Mouse (Mus musculus): Measurements from ENCODE around the gene Slc6a19. TPM values are rescaled to one million over a fixed set of nuclear protein-coding genes. Genes with fewer than 3 reads are reported as not detected.

The Slc6a19 gene
- polyA plus RNA-seq, 1 experiment from 2014 or later: 0.08 TPM

GRCm38 (mm10) chr13:73653266-73653665, 51.4 kb downstream of the Slc6a19 start:
- no peak overlapping the region for H3K27ac ChIP-seq (replicated peaks; ENCODE audit: low read depth, low read length)
- H3K4me3 ChIP-seq (ENCODE audit: low read depth, low read length): no peak overlapping the region
- H3K4me1 ChIP-seq (ENCODE audit: control insufficient read depth, insufficient read depth, low read length): no peaks in the 10 kb centered on the region
- H3K27me3 ChIP-seq (ENCODE audit: control insufficient read depth, insufficient read depth, low read length): no peaks in the 10 kb centered on the region
- no peak for ATAC-seq (replicated peaks; ENCODE audit: insufficient number of reproducible peaks, low FRiP score, low TSS enrichment, low read depth)
- no peak overlapping the region for H3K9ac ChIP-seq (replicated peaks; ENCODE audit: low read length)
- H3K9me3 ChIP-seq (replicated peaks; ENCODE audit: control insufficient read depth, low read length): no peaks in the 10 kb centered on the region
- DNase-seq (ENCODE audit: low spot score): no peak
- H3K4me2 ChIP-seq (ENCODE audit: low read depth, low read length): no peak overlapping the region
- no peaks in the 10 kb centered on the region for H3K36me3 ChIP-seq (replicated peaks; ENCODE audit: control insufficient read depth, insufficient read depth, low read depth, low read length)
- 85% methylated on average over 3 of the region's 3 CpGs for WGBS

GRCm38 (mm10) chr13:73646397-73647087, 58.1 kb downstream of the Slc6a19 start:
- H3K36me3 ChIP-seq (replicated peaks; ENCODE audit: control insufficient read depth, insufficient read depth, low read depth, low read length): no peaks in the 10 kb centered on the region
- WGBS: 39% methylated on average over 6 of the region's 6 CpGs

GRCm38 (mm10) chr13:73641296-73641695, 63.4 kb downstream of the Slc6a19 start:
- Histone ChIP-seq H3K27ac (replicated peaks; ENCODE audit: low read depth, low read length) (no peak overlapping the region), H3K4me3 (ENCODE audit: low read depth, low read length) (no peak overlapping the region), H3K4me2 (ENCODE audit: low read depth, low read length) (no peak overlapping the region), H3K9me3 (replicated peaks; ENCODE audit: control insufficient read depth, low read length) (no peaks in the 10 kb centered on the region), H3K36me3 (replicated peaks; ENCODE audit: control insufficient read depth, insufficient read depth, low read depth, low read length) (no peaks in the 10 kb centered on the region), H3K27me3 (ENCODE audit: control insufficient read depth, insufficient read depth, low read length) (no peaks in the 10 kb centered on the region), H3K9ac (replicated peaks; ENCODE audit: low read length) (no peak overlapping the region), H3K4me1 (ENCODE audit: control insufficient read depth, insufficient read depth, low read length) (no peaks in the 10 kb centered on the region)
- WGBS: 86% methylated on average over 4 of the region's 4 CpGs
- no peak for DNase-seq (ENCODE audit: low spot score)
- ATAC-seq (replicated peaks; ENCODE audit: insufficient number of reproducible peaks, low FRiP score, low TSS enrichment, low read depth): no peak

More at GRCm38 (mm10) chr13:73646397-73647087, 58.1 kb downstream of the Slc6a19 start:
- Histone ChIP-seq H3K4me3 (ENCODE audit: low read depth, low read length) (no peak overlapping the region), H3K9me3 (replicated peaks; ENCODE audit: control insufficient read depth, low read length) (no peaks in the 10 kb centered on the region), H3K27me3 (ENCODE audit: control insufficient read depth, insufficient read depth, low read length) (no peaks in the 10 kb centered on the region), H3K4me2 (ENCODE audit: low read depth, low read length) (no peak overlapping the region), H3K4me1 (ENCODE audit: control insufficient read depth, insufficient read depth, low read length) (no peaks in the 10 kb centered on the region), H3K9ac (replicated peaks; ENCODE audit: low read length) (no peak overlapping the region), H3K27ac (replicated peaks; ENCODE audit: low read depth, low read length) (no peak overlapping the region)
- ATAC-seq (replicated peaks; ENCODE audit: insufficient number of reproducible peaks, low FRiP score, low TSS enrichment, low read depth) (no peak), DNase-seq (ENCODE audit: low spot score) (peak; percentile 55)

GRCm38 (mm10) chr13:73637826-73638225, 66.8 kb downstream of the Slc6a19 start:
- no peaks in the 10 kb centered on the region for H3K27me3 ChIP-seq (ENCODE audit: control insufficient read depth, insufficient read depth, low read length)
- no peaks in the 10 kb centered on the region for H3K4me1 ChIP-seq (ENCODE audit: control insufficient read depth, insufficient read depth, low read length)
- no peaks in the 10 kb centered on the region for H3K9me3 ChIP-seq (replicated peaks; ENCODE audit: control insufficient read depth, low read length)
- ATAC-seq (replicated peaks; ENCODE audit: insufficient number of reproducible peaks, low FRiP score, low TSS enrichment, low read depth) (no peak), DNase-seq (ENCODE audit: low spot score) (no peak)
- H3K36me3 ChIP-seq (replicated peaks; ENCODE audit: control insufficient read depth, insufficient read depth, low read depth, low read length): no peaks in the 10 kb centered on the region
- H3K4me3 ChIP-seq (ENCODE audit: low read depth, low read length): no peak overlapping the region
- no peak overlapping the region for H3K27ac ChIP-seq (replicated peaks; ENCODE audit: low read depth, low read length)
- no peak overlapping the region for H3K9ac ChIP-seq (replicated peaks; ENCODE audit: low read length)
- WGBS: 78% methylated on average over 6 of the region's 6 CpGs
- H3K4me2 ChIP-seq (ENCODE audit: low read depth, low read length): no peak overlapping the region

- WGBS: 94% methylated on average over 3 of the region's 3 CpGs
- Histone ChIP-seq H3K9me3 (replicated peaks; ENCODE audit: control insufficient read depth, low read length) (no peaks in the 10 kb centered on the region), H3K4me1 (ENCODE audit: control insufficient read depth, insufficient read depth, low read length) (no peaks in the 10 kb centered on the region; the same call in 1 of the 2 replicates), H3K27ac (replicated peaks; ENCODE audit: low read depth, low read length) (no peak overlapping the region), H3K4me2 (ENCODE audit: low read depth, low read length) (no peak overlapping the region), H3K36me3 (replicated peaks; ENCODE audit: control insufficient read depth, insufficient read depth, low read depth, low read length) (no peaks in the 10 kb centered on the region; the same call in 1 of the 2 replicates), H3K9ac (replicated peaks; ENCODE audit: low read length) (no peak overlapping the region), H3K27me3 (ENCODE audit: control insufficient read depth, insufficient read depth, low read length) (no peaks in the 10 kb centered on the region), H3K4me3 (ENCODE audit: low read depth, low read length) (no peak overlapping the region)
- DNase-seq (ENCODE audit: low spot score): no peak
- ATAC-seq (replicated peaks; ENCODE audit: insufficient number of reproducible peaks, low FRiP score, low TSS enrichment, low read depth): no peak
These were observed 72.8 kb downstream of the Slc6a19 start for GRCm38 (mm10) chr13:73631837-73632236.

Other genes starting within 250 kb of the Slc6a19 start
- 49.4 and 52.2 TPM in 2 replicates for gene Lpcat1, start 237.7 kb downstream of the Slc6a19 start, polyA plus RNA-seq (2014; fragmentation: Nextera tagmentation; extraction: Ambion mirVana)
- gene Slc6a3, start 168.1 kb downstream of the Slc6a19 start, polyA plus RNA-seq (2014; fragmentation: Nextera tagmentation; extraction: Ambion mirVana): 0.10 TPM in 1 of 2 replicates, not detected in the other
- 110 and 124 TPM in 2 replicates for gene Clptm1l, start 100.9 kb downstream of the Slc6a19 start, polyA plus RNA-seq (2014; fragmentation: Nextera tagmentation; extraction: Ambion mirVana)
- 3.3 and 3.8 TPM in 2 replicates for gene Tert, start 78.0 kb downstream of the Slc6a19 start, polyA plus RNA-seq (2014; fragmentation: Nextera tagmentation; extraction: Ambion mirVana)
- gene Slc6a18, start 26.8 kb downstream of the Slc6a19 start, polyA plus RNA-seq (2014; fragmentation: Nextera tagmentation; extraction: Ambion mirVana): not detected in 2 replicates
- 39.6 TPM in 2 replicates for gene Slc12a7, start 28.2 kb upstream of the Slc6a19 start, polyA plus RNA-seq (2014; fragmentation: Nextera tagmentation; extraction: Ambion mirVana)
- gene Nkd2, start 142.8 kb upstream of the Slc6a19 start, polyA plus RNA-seq (2014; fragmentation: Nextera tagmentation; extraction: Ambion mirVana): 20.1 and 20.2 TPM in 2 replicates
- 65.1 and 67.4 TPM in 2 replicates for gene Trip13, start 232.9 kb upstream of the Slc6a19 start, polyA plus RNA-seq (2014; fragmentation: Nextera tagmentation; extraction: Ambion mirVana)
- 62.6 and 66.3 TPM in 2 replicates for gene Brd9, start 232.9 kb upstream of the Slc6a19 start, polyA plus RNA-seq (2014; fragmentation: Nextera tagmentation; extraction: Ambion mirVana)